Mouse (Mus musculus) bone marrow, adult 2 months (tissue): ENCODE data around the gene Cct4.

ENCODE experiments used
- CTCF ChIP-seq: fragments of 200-500 bp; IDR thresholded peaks from 2 replicates; pipeline ENCODE4 v1.5.1; 2011; ENCODE audit warnings: low read length, control low read depth; ENCODE audit not compliant: control insufficient read depth, insufficient read depth
- POLR2A ChIP-seq: fragments of 200-500 bp; IDR thresholded peaks from 2 replicates; pipeline ENCODE4 v1.6.1; 2011; ENCODE audit warnings: low read depth, mild to moderate bottlenecking, control low read depth, low read length, borderline replicate concordance; ENCODE audit not compliant: control insufficient read depth

DNA sequence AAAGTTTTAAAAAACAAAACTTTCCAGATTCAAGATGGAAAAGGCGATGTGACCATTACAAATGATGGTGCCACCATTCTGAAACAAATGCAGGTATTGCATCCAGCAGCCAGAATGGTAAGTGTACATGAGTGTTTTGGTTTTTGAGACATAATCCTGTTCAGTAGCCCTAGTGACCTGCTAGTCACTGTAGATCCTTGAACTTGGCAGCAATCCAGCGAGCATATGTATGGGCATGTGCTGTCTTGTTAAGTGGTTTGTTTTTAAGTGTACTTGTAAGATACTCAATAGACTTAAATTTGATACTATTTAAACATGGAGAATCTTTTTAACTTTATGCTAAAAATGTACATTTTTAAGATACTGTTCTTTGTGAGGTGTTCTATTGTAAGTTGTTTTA, 4.0 kb downstream of the Cct4 start:
- TF ChIP-seq CTCF (no peak), POLR2A (no peak)
